Mouse (Mus musculus) olfactory bulb, adult 2 months (tissue): ENCODE data around the gene Irf4.

Experiments
- CTCF ChIP-seq: fragments of 200-500 bp; IDR thresholded peaks from 2 replicates; pipeline ENCODE4 v1.5.1; 2012; ENCODE audit warnings: low read depth, mild to moderate bottlenecking, low read length, moderate library complexity; ENCODE audit not compliant: insufficient read depth
- POLR2A ChIP-seq: fragments of 200-500 bp; IDR thresholded peaks from 2 replicates; pipeline ENCODE4 v1.6.1; 2012; ENCODE audit warnings: mild to moderate bottlenecking, low read depth, low read length, moderate library complexity; ENCODE audit not compliant: insufficient read depth

GRCm38 (mm10) chr13:30786235-30787035 lies 37.4 kb downstream of the Irf4 start:
- no peak for TF ChIP-seq CTCF
- TF ChIP-seq POLR2A = no peak
